Mouse (Mus musculus): ENCODE results near the gene 4930435E12Rik.
"Not testable (repeated sequence)": the region's sequence is repeated elsewhere in the genome, so short reads cannot be mapped to it uniquely, and the experiment has no call there.

The 4930435E12Rik gene

GRCm38 (mm10) chr16:38828649-38829048 lies at the start of gene 4930435E12Rik:
Gene 4930435E12Rik (minus strand): TSS chr16:38828749.
- no peak for DNase-seq (ENCODE audit: low spot score)

GRCm38 (mm10) chr16:38874481-38874880 lies 45.9 kb upstream of the 4930435E12Rik start:
- no peak for DNase-seq (ENCODE audit: low spot score)

GRCm38 (mm10) chr16:38873231-38873630 lies 44.7 kb upstream of the 4930435E12Rik start:
- no peak for DNase-seq (ENCODE audit: low spot score)

GRCm38 (mm10) chr16:38864358-38864757 lies 35.8 kb upstream of the 4930435E12Rik start:
- DNase-seq (ENCODE audit: low spot score): no peak

- no peak for DNase-seq (ENCODE audit: low spot score)
Measured at GRCm38 (mm10) chr16:38860548-38860947, 32.0 kb upstream of the 4930435E12Rik start.

GRCm38 (mm10) chr16:38858120-38858749 lies 29.7 kb upstream of the 4930435E12Rik start:
- DNase-seq (ENCODE audit: low spot score): peak; percentile 76

GRCm38 (mm10) chr16:38812521-38812920 lies 16.0 kb downstream of the 4930435E12Rik start:
- peak; percentile 90 for DNase-seq (ENCODE audit: low spot score)

- no peak for DNase-seq (ENCODE audit: low spot score)
Measured at GRCm38 (mm10) chr16:38810196-38810595, 18.4 kb downstream of the 4930435E12Rik start.

GRCm38 (mm10) chr16:38807796-38808195 lies 20.8 kb downstream of the 4930435E12Rik start:
- not testable (repeated sequence) for DNase-seq (ENCODE audit: low spot score)

- peak; percentile 25 for DNase-seq (ENCODE audit: low spot score)
Measured at GRCm38 (mm10) chr16:38800091-38800490, 28.5 kb downstream of the 4930435E12Rik start, which contains the start of gene Upk1b. Gene Upk1b (minus strand): TSS chr16:38800328.

GRCm38 (mm10) chr16:38798957-38799450 lies 29.5 kb downstream of the 4930435E12Rik start:
- DNase-seq (ENCODE audit: low spot score): no peak

- DNase-seq (ENCODE audit: low spot score): peak; percentile 10
Measured at GRCm38 (mm10) chr16:38793120-38793519, 35.4 kb downstream of the 4930435E12Rik start.

GRCm38 (mm10) chr16:38789966-38790365 lies 38.6 kb downstream of the 4930435E12Rik start:
- DNase-seq (ENCODE audit: low spot score): no peak

GRCm38 (mm10) chr16:38789016-38789415 lies 39.5 kb downstream of the 4930435E12Rik start:
- DNase-seq (ENCODE audit: low spot score): no peak

- no peak for DNase-seq (ENCODE audit: low spot score)
Measured at GRCm38 (mm10) chr16:38785301-38785700, 43.2 kb downstream of the 4930435E12Rik start.

GRCm38 (mm10) chr16:38782524-38783067 lies 46.0 kb downstream of the 4930435E12Rik start:
- no peak for DNase-seq (ENCODE audit: low spot score)

- no peak for DNase-seq (ENCODE audit: low spot score)
Measured at GRCm38 (mm10) chr16:38781946-38782345, 46.6 kb downstream of the 4930435E12Rik start.

- no peak for DNase-seq (ENCODE audit: low spot score)
Measured at GRCm38 (mm10) chr16:38780960-38781572, 47.5 kb downstream of the 4930435E12Rik start.

GRCm38 (mm10) chr16:38776342-38776741 lies 52.2 kb downstream of the 4930435E12Rik start:
- no peak for DNase-seq (ENCODE audit: low spot score)

- no peak for DNase-seq (ENCODE audit: low spot score)
Measured at GRCm38 (mm10) chr16:38774964-38775746, 53.4 kb downstream of the 4930435E12Rik start.

- peak; percentile 47 for DNase-seq (ENCODE audit: low spot score)
Measured at GRCm38 (mm10) chr16:38772906-38773496, 55.5 kb downstream of the 4930435E12Rik start.

- DNase-seq (ENCODE audit: low spot score): no peak
Measured at GRCm38 (mm10) chr16:38771145-38771544, 57.4 kb downstream of the 4930435E12Rik start.
